Mouse (Mus musculus): ENCODE results near the gene Med12l. TPM values are rescaled to one million over a fixed set of nuclear protein-coding genes. Genes with fewer than 3 reads are reported as not detected.
"Not testable (repeated sequence)": the region's sequence is repeated elsewhere in the genome, so short reads cannot be mapped to it uniquely, and the experiment has no call there.

The Med12l gene
- total RNA-seq, 1 experiment from 2014 or later: 18.3 TPM

DNA sequence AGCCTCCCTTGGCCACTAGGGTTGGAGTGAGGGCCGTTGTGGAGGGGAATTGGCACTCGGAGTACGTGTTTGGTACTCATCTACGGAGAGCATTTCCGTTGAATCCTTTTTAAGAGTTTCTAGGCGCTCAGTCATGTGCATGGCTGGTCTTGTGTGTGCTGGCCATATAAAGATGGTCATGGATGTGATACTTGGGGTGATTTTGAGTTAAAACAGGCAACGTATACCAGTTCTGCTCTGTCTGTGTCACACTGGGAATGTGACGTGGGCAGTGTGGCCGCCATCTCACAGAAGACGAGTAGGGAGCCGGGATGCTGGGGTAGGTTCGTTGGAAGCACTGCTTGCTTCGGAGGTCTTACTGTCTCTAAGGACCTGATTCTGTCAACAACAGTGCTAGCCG, 17.3 kb downstream of the Med12l start:
- DNase-seq: no peak

GRCm38 (mm10) chr3:59024531-59025192, 19.0 kb downstream of the Med12l start:
- DNase-seq: no peak

DNA sequence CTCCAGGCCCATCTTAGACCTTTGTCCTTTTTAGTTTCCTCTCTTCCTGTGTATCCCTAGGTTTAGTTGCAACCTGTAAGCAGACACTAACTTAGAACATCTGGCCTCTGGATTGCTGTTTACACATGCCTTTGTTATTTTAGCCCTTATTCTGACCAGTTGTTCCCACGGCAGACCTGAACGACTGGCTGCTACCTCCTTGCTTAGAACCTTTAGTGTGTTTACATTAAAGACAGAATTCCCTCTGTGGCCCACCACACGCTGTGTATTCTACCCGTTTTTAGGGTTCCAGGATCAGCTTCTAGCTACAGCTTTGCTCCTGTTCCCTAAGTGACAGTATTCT, 19.5 kb downstream of the Med12l start:
- no peak for DNase-seq

DNA sequence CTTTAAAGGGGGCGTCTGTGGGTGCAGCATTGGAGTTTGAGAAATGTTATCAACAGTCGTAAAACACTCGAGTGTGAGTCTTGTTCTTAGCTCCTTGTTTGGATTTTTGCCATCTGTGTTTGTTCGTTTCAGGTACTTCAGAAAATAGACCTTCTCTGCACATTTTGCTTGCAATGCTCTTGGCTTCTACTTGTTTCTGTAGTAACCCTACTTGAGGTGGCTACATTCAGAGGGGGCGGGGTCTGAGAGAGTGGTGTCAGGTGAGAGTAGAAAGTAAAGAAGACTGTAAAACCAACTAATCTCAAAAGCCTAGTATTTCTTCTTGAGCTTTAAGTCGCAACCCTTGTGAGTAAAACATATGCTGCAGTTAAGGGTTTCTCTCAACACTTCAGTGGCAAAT, 23.1 kb downstream of the Med12l start:
- no peak for DNase-seq

DNA sequence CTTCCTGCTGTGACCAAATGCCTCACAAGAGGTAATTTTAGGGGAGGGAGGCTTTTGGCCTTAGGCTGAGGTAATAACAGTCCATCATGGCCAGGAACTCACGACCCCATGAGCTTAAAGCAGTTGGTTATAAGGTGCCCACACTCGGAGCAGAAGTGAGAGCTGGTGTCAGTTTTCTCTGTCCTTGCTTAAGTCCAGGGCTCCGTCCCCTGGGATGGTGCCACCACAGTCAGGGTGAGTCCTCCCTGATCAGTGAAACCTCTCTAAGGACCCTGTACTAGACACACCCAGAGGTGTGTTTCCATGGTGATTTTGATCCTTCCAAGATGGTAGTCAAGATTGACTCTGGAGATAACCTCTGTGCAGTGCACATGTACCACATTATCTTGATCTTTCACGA, 25.4 kb downstream of the Med12l start:
- DNase-seq: no peak

- DNase-seq: no peak
These were observed 35.9 kb downstream of the Med12l start for GRCm38 (mm10) chr3:59041487-59041886.

DNA sequence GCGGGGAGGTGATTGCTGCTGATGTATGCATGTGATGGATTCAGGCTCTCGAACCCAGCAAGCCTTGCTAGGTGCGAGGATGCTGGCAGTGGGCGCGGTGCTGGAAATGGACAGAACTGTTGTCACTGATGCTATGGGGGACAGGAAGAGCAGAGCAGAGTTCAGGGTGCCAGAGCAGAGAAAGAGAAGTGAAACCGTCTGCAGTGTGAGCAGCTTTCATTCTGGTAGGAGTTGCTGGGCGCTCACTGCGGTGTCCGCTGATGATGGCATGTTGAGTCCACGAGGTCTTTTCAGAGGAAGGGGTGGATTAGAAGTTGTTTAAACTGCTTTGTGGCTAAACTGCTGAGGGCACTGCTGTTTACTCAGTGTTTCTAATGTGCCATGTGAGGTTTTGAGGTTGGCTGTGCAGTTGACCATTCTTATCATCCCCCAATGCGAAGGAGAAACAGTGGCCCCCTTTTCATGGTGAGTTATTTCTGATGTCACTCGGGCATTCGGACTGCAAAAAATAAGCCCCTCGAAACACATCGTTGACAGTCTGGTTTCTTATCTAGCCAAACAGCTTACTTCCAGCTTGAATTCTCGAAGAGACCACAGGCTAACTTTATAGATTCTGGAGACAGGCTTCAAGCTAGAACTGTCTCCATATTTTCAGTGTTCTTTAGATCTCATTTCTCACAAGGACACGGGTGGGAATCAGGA, 49.4 kb downstream of the Med12l start:
- no peak for DNase-seq

GRCm38 (mm10) chr3:59059022-59059541, 53.5 kb downstream of the Med12l start:
- peak; percentile 37 for DNase-seq

- no peak for DNase-seq
These were observed 54.5 kb downstream of the Med12l start for GRCm38 (mm10) chr3:59060131-59060530.

GRCm38 (mm10) chr3:59062141-59062540, 56.5 kb downstream of the Med12l start:
- no peak for DNase-seq

DNA sequence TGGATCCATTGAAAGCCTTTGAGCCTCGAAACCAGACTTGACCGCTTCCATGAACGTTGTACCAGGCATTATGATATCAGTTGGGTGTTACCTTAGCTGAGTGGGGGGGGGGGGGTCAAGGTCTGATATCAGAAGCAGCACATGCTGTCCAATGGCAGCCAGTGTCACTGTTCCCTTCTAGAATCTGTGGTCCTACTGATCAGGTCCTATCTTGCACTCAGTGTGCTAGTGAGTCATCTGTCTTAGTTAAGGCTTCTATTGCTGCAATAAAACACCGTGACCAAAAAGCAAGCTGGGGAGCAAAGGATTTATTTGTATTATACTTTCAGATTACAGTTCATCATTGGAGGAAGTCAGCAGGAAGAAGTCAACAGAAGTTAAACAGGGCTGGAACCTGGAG, 57.8 kb downstream of the Med12l start:
- no peak for DNase-seq

DNA sequence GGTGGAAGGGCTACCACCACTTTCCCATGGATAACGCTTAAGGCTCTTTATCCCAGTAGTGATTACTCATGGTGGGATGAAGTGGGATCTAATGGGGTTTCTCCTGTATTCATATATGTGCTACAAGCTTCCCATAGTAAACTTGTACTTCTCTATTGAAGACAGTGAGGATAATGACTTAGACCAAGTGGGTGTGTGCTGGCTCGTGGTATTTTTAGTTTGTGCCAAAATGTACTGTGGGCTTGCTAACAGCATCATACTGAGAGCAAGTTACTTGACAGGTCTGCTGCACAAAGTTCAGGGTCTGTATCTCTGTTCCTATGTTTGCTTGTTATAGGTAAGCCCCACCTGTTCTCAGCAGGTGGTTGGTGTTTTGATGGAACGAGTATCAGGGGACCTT, 60.3 kb downstream of the Med12l start:
- DNase-seq: no peak

DNA sequence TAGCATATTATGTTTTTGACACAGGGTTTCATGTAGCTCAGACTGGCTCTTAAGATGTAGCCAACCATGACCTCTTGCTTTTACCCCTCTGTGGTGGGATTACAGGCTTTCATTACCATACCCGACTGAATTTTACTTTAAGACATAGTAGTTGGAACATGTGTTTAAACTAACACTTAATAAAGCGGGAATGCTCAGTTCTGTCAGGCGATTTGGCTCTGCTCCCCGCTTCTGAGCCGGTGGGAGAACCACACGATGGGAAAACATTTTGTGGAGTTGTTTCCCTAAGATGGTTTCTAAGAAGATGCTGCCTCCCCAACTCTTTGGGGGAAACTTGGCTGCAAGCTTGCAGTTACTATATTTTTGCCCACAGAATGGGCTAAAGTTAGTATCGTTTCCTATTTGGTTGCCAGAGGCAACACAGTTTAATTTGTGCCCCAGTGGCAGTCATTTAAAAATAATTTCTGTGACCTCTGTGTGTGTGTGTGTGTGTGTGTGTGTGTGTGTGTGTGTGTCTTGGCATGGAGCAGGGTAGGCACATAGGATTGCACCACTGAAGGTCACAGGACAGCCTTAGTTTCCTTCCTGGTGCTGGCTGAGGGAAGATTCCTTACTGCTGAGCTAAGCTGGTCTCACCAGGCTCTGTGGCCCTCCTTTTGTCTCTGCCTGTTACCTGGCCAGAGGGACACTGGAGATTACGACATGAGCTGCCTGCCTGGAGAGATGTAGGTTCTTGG, 61.1 kb downstream of the Med12l start:
- DNase-seq: no peak

- not testable (repeated sequence) for DNase-seq
These were observed 63.4 kb downstream of the Med12l start for GRCm38 (mm10) chr3:59069071-59069470.

DNA sequence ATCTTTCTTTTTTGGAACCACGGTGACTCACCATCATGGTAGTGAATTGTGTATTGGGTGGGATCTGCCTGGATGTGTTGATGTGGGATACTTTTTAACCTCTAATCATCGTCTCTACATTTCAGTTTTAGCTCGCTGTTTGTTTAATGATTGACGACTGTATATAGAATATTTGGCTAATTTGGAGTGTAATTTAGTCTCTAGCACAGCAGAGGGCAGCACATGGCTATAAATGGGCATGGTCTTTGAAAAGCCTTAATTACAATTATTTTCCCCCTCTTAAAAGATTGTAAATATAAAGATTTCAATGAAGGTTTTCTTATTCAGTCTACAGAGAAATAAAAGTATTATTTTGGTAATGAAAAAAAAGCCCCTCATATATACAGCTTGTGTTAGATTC, 71.7 kb downstream of the Med12l start:
- no peak for DNase-seq

DNA sequence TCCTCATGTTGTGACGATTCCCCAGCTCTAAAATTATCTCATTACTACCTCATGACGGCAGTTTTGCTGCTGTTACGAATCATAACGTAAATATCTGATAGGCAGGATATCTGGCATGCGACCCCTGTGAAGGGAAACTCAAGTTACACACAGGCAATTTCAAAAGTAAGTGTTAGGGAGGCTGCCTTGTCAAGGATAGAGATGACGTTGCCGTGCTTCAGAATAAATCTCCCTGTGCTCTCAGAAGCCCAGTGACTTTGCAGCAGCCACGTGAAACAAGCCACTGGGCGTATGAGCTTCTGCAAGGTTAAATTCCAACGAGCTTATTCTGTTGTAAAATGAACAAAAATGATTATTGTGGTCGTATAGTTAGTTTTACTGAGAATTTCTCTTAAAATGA, 73.0 kb downstream of the Med12l start:
- DNase-seq: no peak

DNA sequence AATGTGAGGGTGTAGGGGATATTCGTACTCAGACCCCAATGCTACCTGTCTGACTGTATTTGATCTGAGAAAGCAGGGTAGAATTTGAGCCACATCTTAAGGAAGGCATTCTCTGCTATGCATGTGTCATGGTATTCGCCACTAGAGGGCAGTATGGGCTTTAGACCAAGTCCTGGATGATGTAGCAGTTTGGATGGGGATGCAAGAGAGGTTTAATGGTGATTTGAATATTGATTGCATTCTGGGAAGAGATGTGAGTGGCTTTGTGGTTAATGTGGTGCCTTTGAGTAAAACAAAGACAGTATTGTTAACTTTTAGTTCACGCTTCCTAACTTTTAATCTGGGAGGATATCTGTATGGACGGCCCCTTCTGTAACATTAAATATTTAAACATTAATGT, 73.7 kb downstream of the Med12l start:
- DNase-seq: peak; percentile 34

DNA sequence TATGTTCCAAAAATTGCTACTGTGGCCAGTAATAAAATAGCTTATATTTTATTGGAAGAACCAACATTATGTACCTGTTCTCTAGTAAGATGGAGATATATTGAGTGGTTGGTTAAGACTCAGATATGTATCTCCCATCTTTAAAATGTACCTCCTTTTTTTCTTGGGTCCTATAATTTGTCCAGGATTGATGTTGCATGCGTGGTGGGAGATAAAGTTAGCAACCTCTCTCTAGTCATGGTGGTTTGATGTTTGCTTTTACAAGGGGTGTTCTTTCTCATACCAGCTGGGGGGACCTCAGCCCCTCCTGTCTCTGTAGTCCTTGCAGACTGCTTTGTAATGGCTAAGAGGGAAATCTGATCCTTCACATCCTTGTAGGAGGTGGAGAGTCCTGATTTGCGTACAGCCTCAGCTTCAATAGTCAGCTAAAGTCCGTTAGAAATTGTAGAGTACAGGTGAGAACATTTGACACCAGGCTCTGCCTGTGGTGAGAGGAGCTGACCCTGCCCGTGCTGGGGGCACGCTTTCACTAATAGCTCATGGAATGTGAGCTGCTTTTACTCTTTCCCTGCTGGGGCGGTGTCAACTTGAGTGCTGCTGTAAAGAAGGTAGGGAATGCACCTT, 74.8 kb downstream of the Med12l start:
- no peak for DNase-seq

GRCm38 (mm10) chr3:59080919-59081318, 75.3 kb downstream of the Med12l start:
- DNase-seq: no peak

DNA sequence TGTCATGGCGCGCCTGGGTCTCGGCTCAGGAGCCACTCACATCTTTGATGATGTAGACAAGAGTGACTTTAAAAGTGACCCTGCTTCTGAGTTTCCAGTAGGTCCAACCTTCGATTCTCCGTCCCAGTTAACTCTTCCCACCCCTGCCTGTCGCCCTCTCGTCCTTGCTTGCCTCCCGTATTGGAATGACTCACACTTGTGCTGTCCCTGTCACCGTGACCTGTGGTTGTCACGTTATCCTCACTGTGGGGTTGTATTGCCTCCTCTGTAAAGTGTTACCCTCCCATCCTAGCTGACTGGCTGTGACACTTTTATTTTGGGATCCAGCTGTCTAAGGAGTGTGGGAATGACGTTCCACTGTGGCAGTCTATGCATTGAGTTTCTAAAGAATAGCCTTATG, 87.1 kb downstream of the Med12l start:
- no peak for DNase-seq

DNA sequence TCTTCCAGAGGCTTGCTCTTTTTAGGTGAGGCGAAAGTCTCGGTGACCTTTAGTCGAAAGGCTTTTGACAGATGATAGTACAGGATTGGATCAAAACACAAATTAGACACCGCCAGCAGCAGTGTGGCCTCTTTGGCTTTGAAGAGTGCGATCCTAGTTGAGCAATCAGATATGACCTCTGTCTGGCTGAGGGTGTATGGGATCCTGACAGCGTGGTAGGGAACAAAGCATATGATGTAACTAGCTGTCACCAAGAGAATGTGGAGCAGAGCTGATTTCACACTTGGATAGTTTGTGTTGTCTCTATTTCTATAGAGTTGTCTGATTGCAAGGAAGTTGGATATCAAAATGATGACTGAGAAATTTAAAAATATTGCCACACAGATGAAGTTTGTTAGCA, 91.8 kb downstream of the Med12l start:
- DNase-seq: no peak

DNA sequence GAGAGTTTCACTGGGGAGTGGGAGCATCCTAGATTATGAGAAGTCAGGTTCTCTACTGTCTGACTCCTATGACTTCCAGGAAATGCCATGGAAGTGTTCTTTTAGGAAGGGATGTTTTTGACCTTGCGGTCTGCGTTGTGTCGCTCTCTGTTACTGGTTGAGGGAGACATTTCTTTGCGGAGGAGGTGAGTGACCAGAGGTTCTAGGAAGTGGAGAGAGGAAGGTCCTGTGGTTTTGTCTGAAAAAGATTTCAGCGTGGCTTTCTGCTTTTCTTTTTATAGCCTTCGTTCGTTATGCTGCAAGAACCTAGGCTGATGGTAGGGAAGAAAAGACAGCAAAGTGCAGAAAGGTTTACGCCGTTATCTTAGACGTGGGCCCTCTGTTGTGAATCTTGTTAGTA, 92.9 kb downstream of the Med12l start:
- no peak for DNase-seq

All from adrenal gland, postnatal 25 days (tissue).